Mouse (Mus musculus): ENCODE measurements around the gene Dhx30.

GRCm38 (mm10) chr9:110051869-110052661 is 65.6 kb downstream of the Dhx30 start:
- no peak for TF ChIP-seq POLR2A (IDR thresholded peaks at IDR 0.05; ENCODE audit: borderline replicate concordance, low read depth, low read length)
- TF ChIP-seq CTCF (IDR thresholded peaks at IDR 0.05; ENCODE audit: low read depth, low read length), result no peak

All from bone marrow macrophage, adult 2 months (primary cell).